Mouse (Mus musculus): ENCODE results near the gene Atp11c. TPM values are rescaled to one million over a fixed set of nuclear protein-coding genes. Genes with fewer than 3 reads are reported as not detected.

The Atp11c gene
- polyA plus RNA-seq, 1 experiment from 2014 or later = 18.1 TPM

GRCm38 (mm10) chrX:60544098-60544497 is 48.4 kb downstream of the Atp11c start:
- ATAC-seq (ENCODE audit: low FRiP score, low TSS enrichment) = no peak; the same call in 1 of the 2 replicates
- 34% methylated on average over 4 of the region's 4 CpGs for WGBS
- no peak overlapping the region for H3K27ac ChIP-seq (replicated peaks; ENCODE audit: low read depth, low read length)
- H3K4me2 ChIP-seq (ENCODE audit: low read length) = no peak overlapping the region
- no peaks in the 10 kb centered on the region for H3K9me3 ChIP-seq (ENCODE audit: control insufficient read depth, low read length)
- no peak overlapping the region for H3K4me3 ChIP-seq (replicated peaks; ENCODE audit: low read depth, low read length)
- no peak for DNase-seq
- no peaks in the 10 kb centered on the region for H3K4me1 ChIP-seq (ENCODE audit: control insufficient read depth, insufficient read depth, low read length)
- H3K36me3 ChIP-seq (ENCODE audit: control insufficient read depth, insufficient read depth, low read length) = no peaks in the 10 kb centered on the region
- H3K9ac ChIP-seq (replicated peaks; ENCODE audit: low read length) = no peak overlapping the region
- H3K27me3 ChIP-seq (ENCODE audit: control insufficient read depth, insufficient read depth, low read length) = no peaks in the 10 kb centered on the region

DNA sequence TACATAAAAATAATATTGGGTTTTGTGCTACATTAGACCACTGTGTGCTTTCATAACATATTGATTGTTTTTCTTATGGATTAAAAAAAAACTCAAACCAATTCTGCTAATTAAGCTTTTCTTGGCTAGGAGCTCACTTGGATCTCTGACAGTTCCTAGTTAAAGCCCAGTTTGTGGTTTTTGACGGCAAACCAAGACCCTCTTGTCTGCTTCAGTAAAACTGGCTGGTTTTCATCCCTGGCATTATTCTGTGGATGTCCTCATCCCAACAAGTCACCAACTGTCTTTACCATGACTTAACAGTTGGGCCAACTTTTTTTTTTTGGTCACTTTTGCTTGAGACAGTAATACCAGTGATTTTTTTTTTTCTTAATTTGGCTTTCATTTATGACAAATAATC is 49.6 kb downstream of the Atp11c start:
- DNase-seq (no peak), ATAC-seq (ENCODE audit: low FRiP score, low TSS enrichment) (no peak)
- no peak overlapping the region for H3K9ac ChIP-seq (replicated peaks; ENCODE audit: low read length)
- no peak overlapping the region for H3K4me3 ChIP-seq (replicated peaks; ENCODE audit: low read depth, low read length)
- H3K36me3 ChIP-seq (ENCODE audit: control insufficient read depth, insufficient read depth, low read length) = no peaks in the 10 kb centered on the region
- no peak overlapping the region for H3K4me2 ChIP-seq (ENCODE audit: low read length)
- H3K9me3 ChIP-seq (ENCODE audit: control insufficient read depth, low read length) = no peaks in the 10 kb centered on the region
- no peaks in the 10 kb centered on the region for H3K4me1 ChIP-seq (ENCODE audit: control insufficient read depth, insufficient read depth, low read length)
- no peak overlapping the region for H3K27ac ChIP-seq (replicated peaks; ENCODE audit: low read depth, low read length)
- H3K27me3 ChIP-seq (ENCODE audit: control insufficient read depth, insufficient read depth, low read length) = no peaks in the 10 kb centered on the region
- WGBS = 24% methylated on average over 1 of the region's 1 CpGs

DNA sequence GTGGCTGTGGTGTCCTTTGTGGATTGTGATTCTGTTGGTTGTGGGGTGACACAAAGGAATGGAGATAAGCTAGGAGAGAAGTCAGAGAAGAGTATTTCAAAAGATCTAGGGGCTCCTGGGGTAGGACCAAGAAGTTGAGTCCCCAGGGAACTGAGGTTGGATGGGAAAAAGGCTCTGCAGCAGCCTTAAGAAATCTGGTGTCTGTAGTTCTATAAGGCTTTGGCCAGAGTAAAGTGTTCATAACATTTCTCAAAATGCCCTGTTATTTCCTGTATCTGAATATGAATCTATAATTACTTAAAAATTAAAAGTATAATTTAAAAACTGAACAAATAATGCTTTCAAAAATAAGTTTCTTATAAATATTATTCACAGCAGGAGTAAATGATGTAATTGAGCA is 53.3 kb downstream of the Atp11c start, which contains the start of gene Gm7073:
Gm7073 (minus strand) TSS at position 101 of the 400 bp plus-strand sequence.
- no peak within 1 kb of the TSS for H3K4me3 ChIP-seq (replicated peaks; ENCODE audit: low read depth, low read length)
- ATAC-seq (ENCODE audit: low FRiP score, low TSS enrichment) = no peak
- no peak within 1 kb of the TSS for H3K9ac ChIP-seq (replicated peaks; ENCODE audit: low read length)
- H3K27ac ChIP-seq (replicated peaks; ENCODE audit: low read depth, low read length) = no peak within 1 kb of the TSS
- no peaks in the 10 kb centered on the region for H3K4me1 ChIP-seq (ENCODE audit: control insufficient read depth, insufficient read depth, low read length)
- H3K36me3 ChIP-seq (ENCODE audit: control insufficient read depth, insufficient read depth, low read length) = no peaks in the 10 kb centered on the region
- H3K4me2 ChIP-seq (ENCODE audit: low read length) = no peak within 1 kb of the TSS
- no peaks in the 10 kb centered on the region for H3K9me3 ChIP-seq (ENCODE audit: control insufficient read depth, low read length)
- H3K27me3 ChIP-seq (ENCODE audit: control insufficient read depth, insufficient read depth, low read length) = no peaks in the 10 kb centered on the region
- DNase-seq = no peak

DNA sequence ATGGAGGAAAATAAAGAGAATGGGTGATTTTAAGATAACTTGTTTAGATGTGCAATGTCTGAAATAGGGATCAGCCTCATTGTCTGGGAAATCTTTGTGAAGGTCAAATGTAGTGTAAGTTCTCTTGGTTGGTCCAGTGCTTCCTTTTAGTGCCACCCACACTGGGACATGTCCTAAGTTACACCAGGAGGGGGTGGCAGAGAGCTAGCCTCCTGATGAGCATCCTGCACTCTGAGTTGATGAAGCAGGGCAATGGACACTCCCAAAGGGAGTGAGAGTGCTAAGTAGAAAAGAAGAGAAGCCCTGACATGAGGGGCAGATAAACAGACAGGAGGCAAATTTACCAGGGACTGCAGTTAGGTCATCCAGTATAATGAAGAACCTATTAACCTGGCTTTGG is 88.5 kb downstream of the Atp11c start:
- Histone ChIP-seq H3K9me3 (ENCODE audit: control insufficient read depth, low read length) (no peaks in the 10 kb centered on the region), H3K4me2 (ENCODE audit: low read length) (no peak overlapping the region), H3K27ac (replicated peaks; ENCODE audit: low read depth, low read length) (no peak overlapping the region), H3K36me3 (ENCODE audit: control insufficient read depth, insufficient read depth, low read length) (no peaks in the 10 kb centered on the region), H3K27me3 (ENCODE audit: control insufficient read depth, insufficient read depth, low read length) (no peaks in the 10 kb centered on the region), H3K4me1 (ENCODE audit: control insufficient read depth, insufficient read depth, low read length) (no peaks in the 10 kb centered on the region), H3K9ac (replicated peaks; ENCODE audit: low read length) (no peak overlapping the region), H3K4me3 (replicated peaks; ENCODE audit: low read depth, low read length) (no peak overlapping the region)
- peak; percentile 50; the same call in 1 of the 2 replicates for ATAC-seq (ENCODE audit: low FRiP score, low TSS enrichment)
- peak; percentile 64 for DNase-seq

GRCm38 (mm10) chrX:60497750-60498149 is 94.7 kb downstream of the Atp11c start:
- DNase-seq = no peak

DNA sequence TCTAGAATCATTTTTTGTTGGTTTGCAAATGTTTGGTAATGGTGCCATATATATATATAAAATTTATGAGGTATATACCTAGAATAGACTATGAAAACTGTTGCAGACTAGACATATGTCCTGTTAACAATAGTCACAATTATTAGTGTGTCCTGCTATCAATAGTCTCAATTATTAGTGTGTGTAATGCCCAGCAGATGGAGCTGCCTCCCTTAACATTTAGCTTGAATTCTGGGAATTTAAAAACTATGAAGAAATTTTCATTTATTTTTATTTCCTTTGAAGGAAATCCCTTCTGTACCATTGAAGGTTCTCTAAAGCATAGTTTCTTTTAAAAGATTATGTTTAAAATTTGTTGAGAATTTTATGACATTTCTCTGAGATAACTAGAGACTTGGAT is 97.2 kb downstream of the Atp11c start:
- H3K27me3 ChIP-seq (ENCODE audit: control insufficient read depth, insufficient read depth, low read length) = no peaks in the 10 kb centered on the region
- DNase-seq (peak; percentile 51), ATAC-seq (ENCODE audit: low FRiP score, low TSS enrichment) (no peak)
- H3K4me1 ChIP-seq (ENCODE audit: control insufficient read depth, insufficient read depth, low read length) = no peaks in the 10 kb centered on the region
- no peak overlapping the region for H3K4me2 ChIP-seq (ENCODE audit: low read length)
- H3K9me3 ChIP-seq (ENCODE audit: control insufficient read depth, low read length) = no peaks in the 10 kb centered on the region
- H3K9ac ChIP-seq (replicated peaks; ENCODE audit: low read length) = no peak overlapping the region
- H3K27ac ChIP-seq (replicated peaks; ENCODE audit: low read depth, low read length) = no peak overlapping the region
- H3K36me3 ChIP-seq (ENCODE audit: control insufficient read depth, insufficient read depth, low read length) = no peaks in the 10 kb centered on the region
- H3K4me3 ChIP-seq (replicated peaks; ENCODE audit: low read depth, low read length) = no peak overlapping the region

More at GRCm38 (mm10) chrX:60497750-60498149, 94.7 kb downstream of the Atp11c start:
- Histone ChIP-seq H3K9me3 (ENCODE audit: control insufficient read depth, low read length) (no peaks in the 10 kb centered on the region), H3K27me3 (ENCODE audit: control insufficient read depth, insufficient read depth, low read length) (no peaks in the 10 kb centered on the region), H3K4me3 (replicated peaks; ENCODE audit: low read depth, low read length) (no peak overlapping the region), H3K4me1 (ENCODE audit: control insufficient read depth, insufficient read depth, low read length) (no peaks in the 10 kb centered on the region), H3K9ac (replicated peaks; ENCODE audit: low read length) (no peak overlapping the region), H3K36me3 (ENCODE audit: control insufficient read depth, insufficient read depth, low read length) (no peaks in the 10 kb centered on the region), H3K4me2 (ENCODE audit: low read length) (no peak overlapping the region), H3K27ac (replicated peaks; ENCODE audit: low read depth, low read length) (no peak overlapping the region)
- WGBS = 23% methylated on average over 1 of the region's 1 CpGs
- ATAC-seq (ENCODE audit: low FRiP score, low TSS enrichment) = no peak; the same call in 1 of the 2 replicates

DNA sequence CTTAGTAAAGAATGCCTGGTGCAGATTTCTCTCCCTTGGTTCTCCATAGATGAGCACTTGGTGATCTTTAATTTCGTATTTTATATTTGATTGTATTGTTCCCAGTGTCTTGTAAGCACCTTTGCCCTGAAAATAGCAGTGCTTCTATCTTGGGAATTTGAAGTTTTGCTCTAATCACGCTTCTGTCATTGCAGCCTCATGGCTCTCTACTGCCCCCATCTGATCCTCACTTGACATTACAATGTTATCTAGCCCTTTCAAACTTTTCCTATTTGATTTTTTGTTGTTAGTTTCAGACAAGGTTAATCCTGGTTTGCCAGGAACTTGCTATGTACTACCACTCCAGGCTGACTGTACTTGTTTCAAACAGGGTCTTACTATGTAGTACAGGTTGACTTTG is 128.7 kb downstream of the Atp11c start:
- DNase-seq = peak; percentile 28
- WGBS = 10% methylated on average over 2 of the region's 2 CpGs
- no peak overlapping the region for H3K4me2 ChIP-seq (ENCODE audit: low read length)

GRCm38 (mm10) chrX:60414563-60415111 is 177.9 kb downstream of the Atp11c start:
- no peaks in the 10 kb centered on the region for H3K4me1 ChIP-seq (ENCODE audit: control insufficient read depth, insufficient read depth, low read length)
- WGBS = 47% methylated on average over 4 of the region's 4 CpGs
- H3K4me2 ChIP-seq (ENCODE audit: low read length) = no peak overlapping the region
- ATAC-seq (ENCODE audit: low FRiP score, low TSS enrichment) (no peak), DNase-seq (no peak)
- H3K27me3 ChIP-seq (ENCODE audit: control insufficient read depth, insufficient read depth, low read length) = no peaks in the 10 kb centered on the region
- no peaks in the 10 kb centered on the region for H3K9me3 ChIP-seq (ENCODE audit: control insufficient read depth, low read length)
- H3K4me3 ChIP-seq (replicated peaks; ENCODE audit: low read depth, low read length) = no peak overlapping the region
- no peaks in the 10 kb centered on the region for H3K36me3 ChIP-seq (ENCODE audit: control insufficient read depth, insufficient read depth, low read length)
- no peak overlapping the region for H3K27ac ChIP-seq (replicated peaks; ENCODE audit: low read depth, low read length)
- H3K9ac ChIP-seq (replicated peaks; ENCODE audit: low read length) = no peak overlapping the region

More for the DNA sequence above, 128.7 kb downstream of the Atp11c start:
- ATAC-seq (ENCODE audit: low FRiP score, low TSS enrichment) = no peak
- Histone ChIP-seq H3K9ac (replicated peaks; ENCODE audit: low read length) (no peak overlapping the region), H3K9me3 (ENCODE audit: control insufficient read depth, low read length) (no peaks in the 10 kb centered on the region), H3K4me3 (replicated peaks; ENCODE audit: low read depth, low read length) (no peak overlapping the region), H3K36me3 (ENCODE audit: control insufficient read depth, insufficient read depth, low read length) (no peaks in the 10 kb centered on the region), H3K27ac (replicated peaks; ENCODE audit: low read depth, low read length) (no peak overlapping the region), H3K4me1 (ENCODE audit: control insufficient read depth, insufficient read depth, low read length) (no peaks in the 10 kb centered on the region), H3K27me3 (ENCODE audit: control insufficient read depth, insufficient read depth, low read length) (no peaks in the 10 kb centered on the region)

- no peak for ATAC-seq (ENCODE audit: low FRiP score, low TSS enrichment)
- Histone ChIP-seq H3K4me1 (ENCODE audit: control insufficient read depth, insufficient read depth, low read length) (0 out of 2 replicates have a peak, but pooled peaks cover 5% of the 10 kb centered on the region), H3K4me2 (ENCODE audit: low read length) (no peak overlapping the region), H3K27ac (replicated peaks; ENCODE audit: low read depth, low read length) (no peak overlapping the region), H3K4me3 (replicated peaks; ENCODE audit: low read depth, low read length) (no peak overlapping the region), H3K36me3 (ENCODE audit: control insufficient read depth, insufficient read depth, low read length) (no peaks in the 10 kb centered on the region), H3K9ac (replicated peaks; ENCODE audit: low read length) (no peak overlapping the region), H3K27me3 (ENCODE audit: control insufficient read depth, insufficient read depth, low read length) (no peaks in the 10 kb centered on the region), H3K9me3 (ENCODE audit: control insufficient read depth, low read length) (no peaks in the 10 kb centered on the region)
- WGBS = 51% methylated on average over 4 of the region's 4 CpGs
- no peak for DNase-seq
These were observed 186.8 kb downstream of the Atp11c start for GRCm38 (mm10) chrX:60405681-60406080.

Measured in midbrain, embryonic 14.5 days (tissue).